Mouse (Mus musculus): Measurements from ENCODE around the gene Nos1.
A peak's percentile ranks its signal among the peaks of the same experiment; 100 is the strongest.

Nos1 gene

GRCm38 (mm10) chr5:117967659-117968069, 186.8 kb downstream of the Nos1 start:
- DNase-seq, result no peak

GRCm38 (mm10) chr5:117969681-117970427, 189.0 kb downstream of the Nos1 start:
- DNase-seq, result no peak

GRCm38 (mm10) chr5:117976263-117976656, 195.4 kb downstream of the Nos1 start:
- DNase-seq, result no peak

- DNase-seq, result peak; percentile 96
Measured at GRCm38 (mm10) chr5:117976657-117977500, 196.0 kb downstream of the Nos1 start, which contains the start of gene Fbxo21. Gene Fbxo21 (plus strand): TSS chr5:117976730.

- DNase-seq, result peak; percentile 30
Measured at GRCm38 (mm10) chr5:117977501-117978158, 196.8 kb downstream of the Nos1 start.

GRCm38 (mm10) chr5:117978159-117978697, 197.4 kb downstream of the Nos1 start:
- no peak for DNase-seq

- no peak for DNase-seq
Measured at GRCm38 (mm10) chr5:117979082-117979481, 198.2 kb downstream of the Nos1 start.

- DNase-seq, result no peak
Measured at GRCm38 (mm10) chr5:117980921-117981320, 200.1 kb downstream of the Nos1 start.

- no peak for DNase-seq
Measured at GRCm38 (mm10) chr5:117981943-117982342, 201.1 kb downstream of the Nos1 start.

- DNase-seq, result no peak
Measured at GRCm38 (mm10) chr5:117986327-117986726, 205.5 kb downstream of the Nos1 start.

- DNase-seq, result no peak
Measured at GRCm38 (mm10) chr5:117987891-117988290, 207.1 kb downstream of the Nos1 start.

- DNase-seq, result no peak
Measured at GRCm38 (mm10) chr5:117988367-117988766, 207.5 kb downstream of the Nos1 start.

GRCm38 (mm10) chr5:117989773-117990172, 208.9 kb downstream of the Nos1 start:
- DNase-seq, result no peak

- no peak for DNase-seq
Measured at GRCm38 (mm10) chr5:117990957-117991356, 210.1 kb downstream of the Nos1 start.

GRCm38 (mm10) chr5:117993550-117993949, 212.7 kb downstream of the Nos1 start:
- no peak for DNase-seq

- no peak for DNase-seq
Measured at GRCm38 (mm10) chr5:117995372-117995901, 214.6 kb downstream of the Nos1 start.

GRCm38 (mm10) chr5:117995911-117996310, 215.1 kb downstream of the Nos1 start:
- no peak for DNase-seq

- no peak for DNase-seq
Measured at GRCm38 (mm10) chr5:117996581-117996980, 215.7 kb downstream of the Nos1 start.

GRCm38 (mm10) chr5:117997434-117997970, 216.7 kb downstream of the Nos1 start:
- no peak for DNase-seq

- DNase-seq, result no peak
Measured at GRCm38 (mm10) chr5:117999061-117999460, 218.2 kb downstream of the Nos1 start.

- DNase-seq, result no peak
Measured at GRCm38 (mm10) chr5:117999584-117999983, 218.8 kb downstream of the Nos1 start.

GRCm38 (mm10) chr5:118002059-118002458, 221.2 kb downstream of the Nos1 start:
- peak; percentile 69 for DNase-seq

GRCm38 (mm10) chr5:118004619-118005018, 223.8 kb downstream of the Nos1 start:
- DNase-seq, result peak; percentile 74

Measured in thymus, postnatal 25 days (tissue).